Mouse (Mus musculus) kidney, adult 8-10 months (tissue): ENCODE measurements at regions not wholly inside any gene's neighbourhood (a gene's known extent, or its start where the extent isn't known, plus 50 kb on each side); places are given as distances from the start of the nearest gene placed in this dataset.
"Not testable (repeated sequence)": the region's sequence is repeated elsewhere in the genome, so short reads cannot be mapped to it uniquely, and the experiment has no call there.

ENCODE experiments used
- DNase-seq, 2 experiments: peaks; one replicate each; pipeline ENCODE4 v3.0.0; 2022

GRCm38 (mm10) chr5:133070141-133070540 is 527.0 kb upstream of the Auts2 start:
- DNase-seq: no peak

- no peak for DNase-seq
These were observed 519.3 kb upstream of the Auts2 start for GRCm38 (mm10) chr5:133062481-133062880.

DNA sequence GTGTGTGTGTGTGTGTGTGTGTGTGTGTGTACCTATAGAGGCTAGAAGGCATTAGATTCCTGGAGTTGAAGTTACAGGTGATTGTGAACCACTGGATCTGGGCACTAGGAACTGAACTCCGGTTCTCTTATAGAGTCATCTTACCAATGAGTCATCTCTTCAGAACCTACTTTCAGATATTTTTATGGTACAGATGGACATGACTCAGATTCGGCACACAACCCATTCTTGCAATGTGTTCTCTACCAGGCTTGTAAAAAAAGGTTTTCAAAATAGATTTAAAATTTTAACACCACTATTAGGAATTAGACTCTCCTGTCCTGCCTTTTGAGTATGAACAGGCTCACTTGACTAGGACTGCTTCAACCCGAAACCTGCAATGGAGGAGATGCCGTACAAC is 504.3 kb upstream of the Auts2 start:
- DNase-seq: no peak

GRCm38 (mm10) chr5:133045637-133046036 is 502.5 kb upstream of the Auts2 start:
- no peak for DNase-seq

DNA sequence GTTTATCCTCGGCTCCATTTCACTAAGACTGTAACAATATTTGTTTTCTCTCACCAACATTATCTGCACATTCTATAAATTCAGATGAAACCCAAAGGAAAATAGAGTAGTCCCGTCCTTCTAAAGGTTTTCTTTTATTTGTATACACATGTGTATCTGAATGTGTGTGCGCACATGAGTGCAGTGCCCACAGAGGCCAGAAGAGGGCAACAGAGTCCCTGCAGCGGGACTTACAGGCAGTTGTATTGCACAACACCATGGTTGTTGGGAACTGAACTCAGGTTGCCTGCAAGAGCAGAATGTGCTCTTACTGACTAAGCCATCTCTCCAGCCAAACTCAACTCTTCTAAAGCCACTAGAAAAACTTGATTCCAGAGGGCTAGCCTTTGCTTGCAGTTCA is 484.4 kb upstream of the Auts2 start:
- no peak for DNase-seq

- DNase-seq: no peak
These were observed 482.0 kb upstream of the Auts2 start for GRCm38 (mm10) chr5:133025121-133025520.

- no peak for DNase-seq
These were observed 477.7 kb upstream of the Auts2 start for GRCm38 (mm10) chr5:133020821-133021220.

DNA sequence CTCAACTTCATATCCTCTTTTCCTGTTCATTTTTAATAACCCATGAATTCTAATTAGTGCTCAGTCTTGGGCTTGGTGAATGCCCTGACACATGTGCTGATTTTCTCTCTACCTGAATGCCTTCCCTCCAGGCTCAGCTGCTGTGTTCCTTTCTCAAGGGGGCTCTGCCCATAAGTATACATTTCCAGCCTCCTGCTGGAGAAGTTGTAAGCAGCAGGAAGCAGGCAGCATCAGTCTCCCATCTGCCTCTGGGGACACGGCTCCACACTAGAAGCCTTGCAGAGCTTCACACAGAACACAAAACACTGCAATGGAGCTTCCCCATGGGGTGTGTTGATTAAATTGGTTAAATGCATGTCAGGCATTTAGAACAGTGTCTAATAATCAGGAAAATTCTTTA is 477.0 kb upstream of the Auts2 start:
- DNase-seq: no peak

GRCm38 (mm10) chr5:133010624-133011575 is 467.8 kb upstream of the Auts2 start:
- no peak for DNase-seq

DNA sequence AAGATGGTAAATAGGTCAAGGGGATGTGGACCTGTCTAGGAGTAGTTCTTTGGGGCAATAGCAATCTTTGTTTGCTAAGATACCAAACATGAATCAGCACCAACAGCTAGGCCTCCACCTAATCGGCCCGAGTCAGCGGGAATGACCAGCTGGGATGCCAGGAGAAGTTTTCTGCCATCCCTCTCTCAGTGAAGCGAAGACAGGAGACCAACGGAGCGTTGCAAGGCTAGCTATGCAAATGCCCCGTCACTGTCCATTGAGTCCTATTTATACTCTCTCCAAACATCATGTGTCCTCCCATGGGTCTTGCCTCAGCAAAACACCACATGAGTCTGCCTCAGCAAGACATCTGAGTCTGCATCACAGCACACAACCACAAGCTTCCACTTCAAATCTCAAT is 439.7 kb upstream of the Auts2 start:
- peak; percentile 24 to 31 for DNase-seq

DNA sequence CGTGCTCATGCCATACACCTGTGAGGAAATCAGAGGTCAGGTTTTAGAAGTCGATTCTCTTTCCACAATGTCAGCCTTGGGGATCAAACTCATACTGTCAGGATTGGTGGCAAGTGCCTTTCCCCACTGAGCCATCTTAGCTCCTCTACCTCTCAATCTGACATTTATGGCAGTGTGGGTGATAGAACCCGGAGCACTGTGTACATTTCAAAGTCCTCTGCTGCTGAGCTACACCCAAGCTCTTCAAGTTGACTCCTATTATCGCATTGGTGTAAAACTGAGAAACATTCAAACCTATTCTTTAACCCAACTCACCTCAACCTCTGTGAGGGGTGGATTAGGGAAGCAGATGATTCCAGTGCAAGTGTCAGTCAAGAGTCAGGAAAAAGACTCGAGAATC is 435.9 kb upstream of the Auts2 start:
- DNase-seq: no peak

DNA sequence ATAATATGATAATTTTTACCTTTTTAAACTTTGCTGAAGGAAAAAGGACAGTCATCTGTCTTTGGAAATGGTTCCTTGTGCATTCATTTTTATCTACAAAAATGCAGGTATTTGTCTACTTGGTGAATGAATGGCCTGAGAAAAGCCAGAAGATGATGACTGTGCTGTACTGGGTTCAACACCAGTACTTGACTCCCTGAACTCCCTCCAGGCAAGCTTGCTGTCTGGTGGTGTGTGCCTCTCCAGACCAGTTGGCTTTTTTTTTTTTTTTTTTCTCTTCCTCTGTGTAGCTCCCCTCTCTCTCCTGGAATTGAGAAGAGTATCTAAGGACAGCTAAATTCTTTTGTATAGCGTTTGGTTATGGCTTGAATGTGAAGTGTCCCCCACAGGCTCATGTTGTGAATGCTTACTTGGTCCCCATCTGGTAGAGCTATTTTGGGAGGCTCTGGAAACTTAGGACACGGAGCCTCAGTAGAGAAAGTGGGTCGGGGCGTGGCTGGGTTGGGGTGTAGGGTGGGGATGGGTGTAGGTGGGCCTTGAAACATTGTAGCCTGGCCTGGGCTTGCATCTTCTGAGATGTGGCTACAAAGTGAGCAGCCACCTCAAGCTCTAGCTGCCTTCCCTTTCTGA is 432.3 kb upstream of the Auts2 start:
- DNase-seq: no peak

DNA sequence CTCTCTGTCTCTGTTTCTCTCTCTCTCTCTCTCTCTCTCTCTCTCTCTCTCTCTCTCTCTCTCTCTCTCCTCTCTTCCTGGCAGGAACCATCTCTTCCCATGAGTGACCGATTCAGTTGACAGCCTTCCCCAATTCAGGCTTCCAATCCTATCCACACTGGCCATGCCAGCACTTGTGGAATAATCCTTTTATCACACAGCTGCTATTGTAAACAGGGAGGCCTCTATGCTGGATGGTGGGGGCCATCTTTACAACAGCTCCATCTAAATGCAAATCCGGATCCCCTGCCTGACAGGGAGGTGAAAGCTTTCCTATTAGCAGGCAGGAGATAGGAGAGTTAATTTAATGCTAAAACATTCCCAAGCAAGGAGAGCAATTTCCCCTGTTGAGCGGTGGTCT is 431.7 kb upstream of the Auts2 start:
- DNase-seq: no peak

- no peak for DNase-seq
These were observed 427.9 kb upstream of the Auts2 start for GRCm38 (mm10) chr5:132971046-132971445.

DNA sequence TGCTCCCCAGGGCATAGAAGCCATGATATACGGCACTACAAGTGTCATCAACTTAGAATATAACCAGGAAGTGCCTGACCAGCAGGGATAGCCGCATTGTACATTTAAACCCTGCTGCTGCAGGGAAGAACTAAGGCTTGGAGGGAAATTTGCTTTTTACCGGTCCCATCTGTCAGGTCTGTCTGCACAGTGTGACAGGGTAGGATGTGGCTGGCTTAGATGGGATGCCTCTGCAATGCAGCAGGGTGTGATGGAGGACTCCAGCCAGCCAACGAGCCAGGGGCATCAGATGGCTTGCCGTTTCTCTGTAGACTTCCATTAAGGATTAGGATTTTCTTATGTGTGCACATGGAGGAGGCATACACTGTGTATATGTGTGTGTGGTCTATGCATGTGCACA is 426.2 kb upstream of the Auts2 start:
- DNase-seq: no peak

DNA sequence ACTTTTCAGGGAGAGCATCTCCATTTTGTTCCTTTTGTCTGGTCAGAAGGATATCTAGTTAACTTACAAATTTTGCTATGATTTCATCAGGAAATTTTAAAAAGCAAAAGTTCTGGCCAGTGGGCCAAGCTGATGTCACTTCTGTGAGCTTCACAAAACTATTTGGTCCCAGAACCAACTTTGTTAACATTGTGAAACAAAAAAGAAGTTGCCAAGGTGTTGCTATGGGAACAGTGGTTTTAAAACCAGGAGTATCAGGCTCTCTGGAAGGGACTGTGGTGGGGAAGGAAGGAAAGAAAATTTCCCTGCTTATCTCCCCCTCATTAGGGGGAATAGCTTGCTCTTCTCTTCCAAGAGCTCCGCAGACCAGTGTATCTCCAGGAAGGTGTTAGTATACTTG is 416.8 kb upstream of the Auts2 start:
- no peak for DNase-seq

GRCm38 (mm10) chr5:132956184-132956583 is 413.0 kb upstream of the Auts2 start:
- no peak for DNase-seq

DNA sequence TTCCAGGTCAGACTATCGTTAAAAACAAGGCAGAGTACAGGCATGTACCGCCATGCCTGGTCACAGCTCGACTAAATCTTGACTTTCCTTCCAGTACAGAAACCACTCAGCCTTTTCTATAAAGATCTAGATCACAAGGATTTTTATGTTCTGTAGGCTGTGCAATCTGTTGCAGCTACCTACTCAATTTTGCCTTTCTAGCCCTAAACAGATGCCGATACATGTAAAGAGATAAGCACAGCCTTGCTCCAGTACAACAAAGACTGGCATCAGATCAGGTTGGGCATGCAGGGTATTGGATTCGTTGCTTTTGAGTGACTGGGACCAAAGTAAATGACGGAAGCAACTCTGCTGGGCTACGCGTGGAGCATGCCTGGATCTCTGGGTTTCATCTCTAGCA is 411.9 kb upstream of the Auts2 start:
- DNase-seq: no peak

GRCm38 (mm10) chr5:132933439-132933980 is 390.4 kb upstream of the Auts2 start:
- no peak for DNase-seq

- not testable (repeated sequence) for DNase-seq
These were observed 386.8 kb upstream of the Auts2 start for GRCm38 (mm10) chr5:132929955-132930354.

GRCm38 (mm10) chr5:132923365-132923764 is 380.2 kb upstream of the Auts2 start:
- DNase-seq: no peak

GRCm38 (mm10) chr5:132909056-132909455 is 365.9 kb upstream of the Auts2 start:
- DNase-seq: no peak

DNA sequence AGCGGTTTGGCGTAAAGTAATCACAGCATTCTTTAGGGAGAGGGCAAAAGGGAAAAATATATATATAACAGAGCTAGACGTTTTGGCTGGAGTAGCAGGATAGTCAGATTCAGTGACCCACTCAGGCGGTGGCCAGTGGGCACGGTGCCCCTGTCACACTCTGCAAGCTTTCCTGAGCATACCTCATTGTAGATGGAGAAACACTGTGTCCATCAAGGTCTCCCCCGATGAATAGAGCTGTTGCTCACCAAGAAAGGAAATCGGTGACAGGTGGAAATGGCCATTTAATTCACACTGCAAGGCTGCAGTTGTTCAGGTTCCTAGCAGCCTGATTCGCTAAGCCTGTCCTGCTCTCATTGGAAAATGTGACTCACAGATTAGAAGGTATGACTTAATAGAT is 365.1 kb upstream of the Auts2 start:
- no peak for DNase-seq

GRCm38 (mm10) chr5:132892591-132892990 is 349.4 kb upstream of the Auts2 start:
- DNase-seq: no peak
